Mouse (Mus musculus): ENCODE measurements around the gene Nkx2-4. TPM values are rescaled to one million over a fixed set of nuclear protein-coding genes. Genes with fewer than 3 reads are reported as not detected.

Nkx2-4 gene
- polyA plus RNA-seq, 1 experiment from 2014 or later, result 1.3 TPM

DNA sequence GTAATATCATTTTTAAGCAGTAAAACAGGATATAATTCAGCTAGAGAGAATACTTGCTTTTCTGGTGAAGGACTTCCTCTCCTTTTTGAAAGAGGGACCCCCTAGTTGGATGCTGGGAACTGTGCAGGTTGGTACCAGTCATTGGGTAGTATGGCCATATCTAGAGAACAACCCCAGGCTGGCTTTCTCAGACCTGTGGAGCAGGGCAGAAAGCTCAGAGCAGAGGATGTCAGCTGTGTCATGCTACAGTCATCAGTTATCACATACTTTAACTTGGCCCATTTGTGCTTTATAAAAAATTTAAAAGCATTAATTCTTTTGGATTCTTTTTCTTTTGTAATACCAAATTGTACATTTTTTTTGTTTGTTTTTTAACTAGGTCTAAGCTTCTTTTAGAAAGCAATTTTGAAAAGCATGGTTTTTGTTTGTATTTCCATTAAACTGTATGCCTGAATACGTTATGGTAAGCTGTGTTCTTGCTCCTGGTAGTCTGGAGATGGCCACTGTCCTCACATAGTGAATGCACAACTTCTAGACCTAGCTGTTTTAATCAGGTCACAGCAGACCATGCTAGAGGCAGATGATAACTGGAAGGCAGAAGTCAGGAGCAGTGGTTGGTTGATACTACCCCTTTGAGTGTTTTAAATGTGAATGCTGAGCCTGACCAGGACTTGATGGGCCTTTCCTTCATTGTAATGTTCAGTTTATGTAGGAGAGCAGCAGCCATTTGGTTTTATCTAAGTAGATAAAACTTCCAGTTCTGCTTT, 17.6 kb downstream of the Nkx2-4 start:
- no peak overlapping the region for H3K27ac ChIP-seq (replicated peaks)
- H3K27me3 ChIP-seq (ENCODE audit: low read depth, poor library complexity, severe bottlenecking), result no peaks in the 10 kb centered on the region
- no peak for DNase-seq (ENCODE audit: low spot score)
- no peaks in the 10 kb centered on the region for H3K9me3 ChIP-seq (replicated peaks)
- H3K4me3 ChIP-seq, result no peak overlapping the region
- peaks cover 59% of the 10 kb centered on the region for H3K36me3 ChIP-seq
- WGBS, result 86% methylated on average over 1 of the region's 1 CpGs
- H3K4me1 ChIP-seq, result peaks cover 7% of the 10 kb centered on the region; the same call in 1 of the 2 replicates

GRCm38 (mm10) chr2:147053229-147053892, 31.9 kb downstream of the Nkx2-4 start:
- peaks cover 86% of the 10 kb centered on the region for H3K36me3 ChIP-seq
- H3K4me1 ChIP-seq, result no peaks in the 10 kb centered on the region
- no peaks in the 10 kb centered on the region for H3K27me3 ChIP-seq (ENCODE audit: low read depth, poor library complexity, severe bottlenecking)
- no peak for DNase-seq (ENCODE audit: low spot score)
- WGBS, result 87% methylated on average over 2 of the region's 2 CpGs
- H3K9me3 ChIP-seq (replicated peaks), result no peaks in the 10 kb centered on the region
- H3K27ac ChIP-seq (replicated peaks), result no peak overlapping the region
- no peak overlapping the region for H3K4me3 ChIP-seq

DNA sequence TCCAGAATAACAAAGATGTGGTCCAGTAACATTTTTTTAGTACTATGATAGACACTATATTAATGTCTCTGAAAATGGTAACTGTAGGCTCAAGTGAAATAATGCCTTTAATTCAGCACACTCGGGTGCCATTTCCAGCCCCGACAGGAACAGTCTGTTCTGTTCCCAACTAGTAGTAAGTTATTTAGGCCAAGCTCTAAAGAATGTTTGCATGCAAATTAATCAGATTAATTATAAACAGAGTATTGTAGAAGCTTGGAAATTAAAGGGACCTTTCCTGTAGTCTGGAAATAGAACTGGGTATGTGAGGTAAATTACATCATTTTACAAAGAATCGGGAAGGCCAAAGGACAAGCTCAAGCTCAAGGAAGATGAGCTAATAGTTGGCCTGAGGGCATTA, 38.2 kb downstream of the Nkx2-4 start:
- Histone ChIP-seq H3K9me3 (replicated peaks) (no peaks in the 10 kb centered on the region), H3K27ac (replicated peaks) (no peak overlapping the region), H3K4me3 (no peak overlapping the region), H3K36me3 (peaks cover 86% of the 10 kb centered on the region), H3K4me1 (no peaks in the 10 kb centered on the region), H3K27me3 (ENCODE audit: low read depth, poor library complexity, severe bottlenecking) (no peaks in the 10 kb centered on the region)
- 97% methylated on average over 3 of the region's 3 CpGs for WGBS
- no peak for DNase-seq (ENCODE audit: low spot score)

- Histone ChIP-seq H3K9me3 (replicated peaks) (no peaks in the 10 kb centered on the region), H3K36me3 (peaks cover 87% of the 10 kb centered on the region), H3K27ac (replicated peaks) (no peak overlapping the region), H3K4me3 (no peak overlapping the region), H3K4me1 (no peaks in the 10 kb centered on the region), H3K27me3 (ENCODE audit: low read depth, poor library complexity, severe bottlenecking) (no peaks in the 10 kb centered on the region)
- DNase-seq (ENCODE audit: low spot score), result no peak
- 97% methylated on average over 2 of the region's 2 CpGs for WGBS
These were observed 49.4 kb downstream of the Nkx2-4 start for GRCm38 (mm10) chr2:147035864-147036263.

Other genes starting within 250 kb of the Nkx2-4 start
- 32.2 and 33.7 TPM in 2 replicates for gene Kiz, start 229.6 kb downstream of the Nkx2-4 start, polyA plus RNA-seq (2016; fragmentation: Nextera tagmentation; extraction: Ambion mirVana)
- 88.0 and 92.5 TPM in 2 replicates for gene Xrn2, start 72.4 kb downstream of the Nkx2-4 start, polyA plus RNA-seq (2016; fragmentation: Nextera tagmentation; extraction: Ambion mirVana)
- gene Nkx2-2, start 108.8 kb upstream of the Nkx2-4 start, polyA plus RNA-seq (2016; fragmentation: Nextera tagmentation; extraction: Ambion mirVana), result 9.2 and 11.2 TPM in 2 replicates

Data from midbrain, embryonic 10.5 days (tissue).